Comparison of ENCODE assay signal across 15 mouse cellular contexts in the genomic region with DNA sequence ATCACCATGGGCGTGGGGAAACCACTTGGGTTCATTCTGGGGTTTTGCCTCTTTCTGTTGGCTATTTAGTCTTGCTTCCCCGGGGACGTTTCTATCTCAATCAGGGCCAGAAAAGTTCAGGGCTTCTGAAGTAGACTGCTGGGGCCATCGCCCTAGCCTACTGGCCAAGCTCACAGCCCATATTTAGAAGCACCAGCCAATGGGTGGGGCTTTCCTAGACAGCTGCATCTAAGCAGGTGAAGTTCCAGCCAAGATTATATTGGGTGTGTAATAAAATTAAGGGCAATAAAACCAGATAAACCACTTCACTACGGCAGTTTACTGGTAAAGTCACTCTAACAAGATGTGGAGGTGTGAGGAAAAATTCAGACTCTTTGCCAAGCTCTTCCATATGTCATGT.
"Had no signal": no experiment of that assay in that cellular context is flagged by ENCODE, and none has a peak within 500 bp of the region (broad histone marks: within the 10 kb centered on the region; RNA-seq: fewer than 3 reads in every experiment).

No protein-coding gene starts in this region.

- H3K4me3 ChIP-seq: limb, embryonic 12.5 days; midbrain, embryonic 10.5 days; neural tube, embryonic 12.5 days had no signal

- H3K27ac ChIP-seq: limb, embryonic 12.5 days; liver, embryonic 14.5 days; midbrain, embryonic 10.5 days; neural tube, embryonic 12.5 days had no signal

- H3K36me3 ChIP-seq: limb, embryonic 12.5 days; midbrain, embryonic 10.5 days; neural tube, embryonic 12.5 days had no signal

- H3K9ac ChIP-seq: limb, embryonic 12.5 days; liver, embryonic 14.5 days; neural tube, embryonic 12.5 days had no signal

- H3K9me3 ChIP-seq: limb, embryonic 12.5 days; midbrain, embryonic 10.5 days; neural tube, embryonic 12.5 days had no signal

- DNase-seq: kidney, adult 8-10 months; kidney, postnatal 25 days; layer of hippocampus, adult 9-11 months; layer of hippocampus, postnatal 36 days; lung, adult 18-20 months; midbrain, embryonic 14.5 days; retina, postnatal 1 day; right cerebral cortex, postnatal 4 days; spleen, adult 18-20 months; thymus, adult 18-20 months; thymus, postnatal 25 days had no signal

- H3K4me2 ChIP-seq: limb, embryonic 12.5 days; neural tube, embryonic 12.5 days had no signal

- H3K27me3 ChIP-seq: limb, embryonic 12.5 days; neural tube, embryonic 12.5 days had no signal
